Mouse (Mus musculus) kidney, embryonic 16.5 days (tissue): ENCODE measurements around the gene Spred2. TPM values are rescaled to one million over a fixed set of nuclear protein-coding genes. Genes with fewer than 3 reads are reported as not detected.

ENCODE experiments used
- ATAC-seq: fragments of 200-750 bp; cut with Nextera tagmentation; 2 replicates; pipeline ENCODE4 v1.8.0; 2017; ENCODE audit warnings: moderate TSS enrichment; ENCODE audit not compliant: low FRiP score, low TSS enrichment
- H3K27ac ChIP-seq: fragments of 300-500 bp; sonication (generic); 2 replicates; pipeline ENCODE4 v1.5.1; 2014; ENCODE audit warnings: low read length
- H3K27me3 ChIP-seq: fragments of 300-500 bp; sonication (generic); 2 replicates; pipeline ENCODE4 v1.6.1; 2014; ENCODE audit warnings: low read length, control low read depth, mixed read lengths; ENCODE audit not compliant: insufficient read depth
- H3K36me3 ChIP-seq: fragments of 300-500 bp; sonication (generic); 2 replicates; pipeline ENCODE4 v1.6.1; 2014; ENCODE audit warnings: low read length, control low read depth, mixed read lengths; ENCODE audit not compliant: insufficient read depth
- H3K4me1 ChIP-seq: fragments of 300-500 bp; sonication (generic); 2 replicates; pipeline ENCODE4 v1.6.1; 2014; ENCODE audit warnings: low read length, control low read depth, mixed read lengths; ENCODE audit not compliant: insufficient read depth
- H3K4me2 ChIP-seq: fragments of 300-500 bp; sonication (generic); replicated peaks from 2 replicates; pipeline ENCODE4 v1.6.1; 2014; ENCODE audit warnings: low read depth, low read length
- H3K4me3 ChIP-seq: fragments of 300-500 bp; sonication (generic); 2 replicates; pipeline ENCODE4 v1.5.1; 2014; ENCODE audit warnings: mild to moderate bottlenecking, low read length
- H3K9ac ChIP-seq: fragments of 300-500 bp; sonication (generic); replicated peaks from 2 replicates; pipeline ENCODE4 v1.6.1; 2014; ENCODE audit warnings: low read length
- H3K9me3 ChIP-seq: fragments of 300-500 bp; sonication (generic); 2 replicates; pipeline ENCODE4 v1.6.1; 2016; ENCODE audit warnings: low read length, control low read depth
- WGBS: fragments of 180-500 bp; shearing (Covaris S2); extraction: QIAGEN DNeasy Blood & Tissue Kit; methylation state at CpG from one replicate; pipeline ENCODE4 v1.1.7; 2014; 5-methylcytosine and 5-hydroxymethylcytosine counted together
- polyA plus RNA-seq: library from polyadenylated mRNA; unstranded; fragments of >200 nt; fragmentation: Nextera tagmentation; extraction: Ambion mirVana; gene quantifications from 2 replicates; pipeline ENCODE4 v1.2.1, GENCODE M21; 2015

Gene Spred2
- polyA plus RNA-seq, 1 experiment from 2014 or later = 8.3 TPM

DNA sequence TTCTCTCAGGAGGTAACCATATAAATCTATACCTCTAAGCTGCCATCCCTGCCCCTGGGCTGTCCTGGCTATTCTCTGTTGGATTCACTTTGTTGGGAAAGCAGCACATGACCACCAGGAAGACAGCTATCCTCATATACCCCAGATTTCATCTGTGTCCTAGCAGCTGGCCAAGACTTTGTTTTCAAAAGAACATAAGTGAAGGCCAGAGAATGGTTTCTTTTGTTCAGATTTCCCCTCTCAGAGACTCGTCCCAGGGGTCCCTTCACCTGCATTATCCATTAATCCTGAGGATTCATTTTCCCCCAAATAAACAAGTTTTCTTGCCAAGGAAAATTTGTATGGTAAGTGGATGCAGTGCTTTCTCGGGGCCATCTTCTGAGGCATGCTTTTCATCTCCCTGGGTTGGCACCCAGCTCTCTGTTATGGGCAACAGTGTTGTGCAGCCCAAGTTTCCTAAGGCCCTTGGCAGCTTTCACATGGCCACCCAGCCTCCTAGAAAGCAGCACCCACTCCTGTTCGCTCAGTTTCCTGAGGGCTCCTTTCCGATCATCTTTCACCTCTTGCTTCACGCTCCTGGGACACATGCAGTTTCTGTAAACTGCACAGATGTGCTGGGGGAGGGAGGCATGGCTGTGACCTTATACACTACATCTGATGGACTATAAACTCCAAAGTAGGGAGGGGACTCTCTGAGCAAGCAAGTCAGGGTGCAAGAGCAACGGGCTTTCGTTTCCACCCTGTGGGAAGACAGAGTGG, 49.0 kb downstream of the Spred2 start:
- no peak overlapping the region for H3K4me2 ChIP-seq
- 24% methylated on average over 7 of the region's 7 CpGs for WGBS
- no peak overlapping the region for H3K9ac ChIP-seq
- no peak overlapping the region for H3K4me3 ChIP-seq
- H3K27ac ChIP-seq = peak overlapping the region; percentile 35
- H3K4me1 ChIP-seq = peaks cover 57% of the 10 kb centered on the region
- no peaks in the 10 kb centered on the region for H3K27me3 ChIP-seq
- no peaks in the 10 kb centered on the region for H3K36me3 ChIP-seq
- H3K9me3 ChIP-seq = no peaks in the 10 kb centered on the region
- peak; percentile 44; the same call in 1 of the 2 replicates for ATAC-seq

DNA sequence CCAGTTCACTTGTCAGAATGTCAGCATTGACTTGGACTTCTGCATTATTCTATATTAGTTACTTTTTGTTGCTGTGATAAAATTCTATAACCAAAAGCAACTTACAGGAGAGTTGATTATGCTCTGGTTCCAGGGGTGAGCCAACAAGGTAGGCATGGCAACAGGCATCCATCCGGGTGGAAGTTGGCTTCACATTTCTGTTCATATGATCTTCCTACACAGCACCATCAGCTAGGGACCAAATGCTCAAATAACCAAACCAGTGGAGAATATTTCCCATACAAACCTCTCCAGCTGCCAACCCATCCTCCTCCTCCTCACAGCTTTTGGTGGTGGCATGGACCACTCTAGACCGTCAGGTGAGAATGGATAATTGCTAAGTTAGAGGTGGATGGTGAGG, 51.9 kb downstream of the Spred2 start:
- peaks cover 58% of the 10 kb centered on the region for H3K4me1 ChIP-seq
- H3K27me3 ChIP-seq = no peaks in the 10 kb centered on the region
- no peak for ATAC-seq
- 82% methylated on average over 2 of the region's 2 CpGs for WGBS
- H3K9me3 ChIP-seq = no peaks in the 10 kb centered on the region
- H3K36me3 ChIP-seq = no peaks in the 10 kb centered on the region
- H3K9ac ChIP-seq = no peak overlapping the region
- no peak overlapping the region for H3K27ac ChIP-seq
- no peak overlapping the region for H3K4me3 ChIP-seq
- H3K4me2 ChIP-seq = no peak overlapping the region

GRCm38 (mm10) chr11:19977687-19978086, 53.5 kb downstream of the Spred2 start:
- H3K4me1 ChIP-seq = peaks cover 56% of the 10 kb centered on the region
- no peak for ATAC-seq
- H3K36me3 ChIP-seq = no peaks in the 10 kb centered on the region

GRCm38 (mm10) chr11:19979338-19979737, 55.2 kb downstream of the Spred2 start:
- Histone ChIP-seq H3K4me3 (no peak overlapping the region; the same call in 1 of the 2 replicates), H3K27ac (peak overlapping the region; percentile 55)

More at GRCm38 (mm10) chr11:19977687-19978086, 53.5 kb downstream of the Spred2 start:
- no peaks in the 10 kb centered on the region for H3K9me3 ChIP-seq
- 55% methylated on average over 2 of the region's 2 CpGs for WGBS
- no peak overlapping the region for H3K4me3 ChIP-seq
- no peaks in the 10 kb centered on the region for H3K27me3 ChIP-seq
- no peak overlapping the region for H3K9ac ChIP-seq
- H3K27ac ChIP-seq = peak overlapping the region; percentile 62; the same call in 1 of the 2 replicates
- H3K4me2 ChIP-seq = no peak overlapping the region

DNA sequence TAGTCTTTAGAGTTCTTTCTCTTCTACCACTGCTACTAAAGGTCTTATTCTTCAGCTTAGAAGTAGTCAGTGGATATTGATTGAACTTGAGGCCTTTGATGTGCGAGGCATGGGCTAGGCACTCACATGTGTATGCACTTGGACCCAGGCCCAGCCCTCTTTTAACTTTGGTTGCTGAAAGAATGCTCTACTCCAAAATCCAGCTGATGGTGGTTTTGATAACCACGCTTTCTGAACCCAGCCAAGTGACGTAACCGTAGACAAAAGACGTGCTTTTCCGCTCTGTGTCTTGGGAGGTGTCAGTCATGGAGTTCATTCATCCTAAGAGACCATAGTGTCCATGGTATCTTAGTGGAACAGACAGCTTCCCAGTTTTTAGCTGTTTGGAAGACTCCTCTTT, 57.9 kb downstream of the Spred2 start:
- 68% methylated on average over 6 of the region's 6 CpGs for WGBS
- Histone ChIP-seq H3K4me2 (no peak overlapping the region), H3K9ac (no peak overlapping the region), H3K36me3 (no peaks in the 10 kb centered on the region), H3K27ac (peak overlapping the region; percentile 24; the same call in 1 of the 2 replicates), H3K9me3 (no peaks in the 10 kb centered on the region), H3K4me3 (no peak overlapping the region), H3K27me3 (no peaks in the 10 kb centered on the region), H3K4me1 (peaks cover 81% of the 10 kb centered on the region)
- ATAC-seq = no peak

More at GRCm38 (mm10) chr11:19979338-19979737, 55.2 kb downstream of the Spred2 start:
- Histone ChIP-seq H3K4me1 (peaks cover 54% of the 10 kb centered on the region), H3K4me2 (peak overlapping the region; percentile 11; the same call in 1 of the 2 replicates), H3K27me3 (no peaks in the 10 kb centered on the region), H3K9me3 (no peaks in the 10 kb centered on the region), H3K36me3 (no peaks in the 10 kb centered on the region), H3K9ac (no peak overlapping the region)
- ATAC-seq = 0 out of 2 replicates have a peak, but pooled peaks have one; percentile 63
- WGBS = 45% methylated on average over 14 of the region's 14 CpGs

DNA sequence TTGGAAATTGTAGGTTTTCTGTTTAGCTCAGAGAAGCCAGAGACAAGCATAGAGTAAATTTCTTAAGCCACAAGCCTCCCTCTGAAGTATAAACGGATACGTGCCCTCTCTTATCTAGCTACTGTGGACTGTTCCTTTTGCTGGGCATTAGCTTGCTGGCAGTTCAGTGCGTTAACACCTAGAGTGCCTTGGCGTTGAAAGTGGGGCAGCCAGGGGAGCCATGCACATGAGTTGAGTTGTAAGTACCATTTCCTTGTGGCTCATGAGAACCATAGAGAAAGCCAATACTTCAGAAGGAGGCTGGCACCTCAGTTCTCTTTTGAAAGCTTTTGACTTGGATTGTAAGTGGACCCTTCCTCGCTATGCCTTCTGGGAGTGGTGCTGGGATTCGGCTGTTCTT, 58.6 kb downstream of the Spred2 start:
- no peak for ATAC-seq
- 65% methylated on average over 6 of the region's 6 CpGs for WGBS
- no peaks in the 10 kb centered on the region for H3K36me3 ChIP-seq
- 0 out of 2 replicates have a peak overlapping the region, but pooled peaks have one; percentile 10 for H3K27ac ChIP-seq
- no peak overlapping the region for H3K4me3 ChIP-seq
- no peaks in the 10 kb centered on the region for H3K27me3 ChIP-seq
- H3K4me2 ChIP-seq = no peak overlapping the region
- no peaks in the 10 kb centered on the region for H3K9me3 ChIP-seq
- H3K9ac ChIP-seq = no peak overlapping the region
- H3K4me1 ChIP-seq = peaks cover 84% of the 10 kb centered on the region

GRCm38 (mm10) chr11:19983298-19983697, 59.1 kb downstream of the Spred2 start:
- Histone ChIP-seq H3K27me3 (no peaks in the 10 kb centered on the region), H3K27ac (no peak overlapping the region), H3K4me2 (no peak overlapping the region), H3K9me3 (no peaks in the 10 kb centered on the region), H3K9ac (no peak overlapping the region), H3K36me3 (no peaks in the 10 kb centered on the region), H3K4me3 (no peak overlapping the region), H3K4me1 (peaks cover 84% of the 10 kb centered on the region)
- 22% methylated on average over 4 of the region's 4 CpGs for WGBS
- ATAC-seq = no peak

- peaks cover 84% of the 10 kb centered on the region for H3K4me1 ChIP-seq
- H3K4me3 ChIP-seq = no peak overlapping the region
- no peaks in the 10 kb centered on the region for H3K27me3 ChIP-seq
- no peak for ATAC-seq
- H3K27ac ChIP-seq = no peak overlapping the region
- H3K9ac ChIP-seq = no peak overlapping the region
- 83% methylated on average over 9 of the region's 9 CpGs for WGBS
- H3K9me3 ChIP-seq = no peaks in the 10 kb centered on the region
- no peaks in the 10 kb centered on the region for H3K36me3 ChIP-seq
- H3K4me2 ChIP-seq = no peak overlapping the region
Observed at GRCm38 (mm10) chr11:19984029-19984428, 59.9 kb downstream of the Spred2 start.

- H3K9me3 ChIP-seq = no peaks in the 10 kb centered on the region
- ATAC-seq = no peak
- WGBS = 57% methylated on average over 5 of the region's 5 CpGs
- H3K36me3 ChIP-seq = no peaks in the 10 kb centered on the region
- H3K4me2 ChIP-seq = no peak overlapping the region
- no peak overlapping the region for H3K9ac ChIP-seq
- no peak overlapping the region for H3K4me3 ChIP-seq
- H3K27me3 ChIP-seq = no peaks in the 10 kb centered on the region
- H3K4me1 ChIP-seq = peaks cover 79% of the 10 kb centered on the region
- H3K27ac ChIP-seq = 0 out of 2 replicates have a peak overlapping the region, but pooled peaks have one; percentile 29
Observed at GRCm38 (mm10) chr11:19985283-19985854, 61.2 kb downstream of the Spred2 start.

DNA sequence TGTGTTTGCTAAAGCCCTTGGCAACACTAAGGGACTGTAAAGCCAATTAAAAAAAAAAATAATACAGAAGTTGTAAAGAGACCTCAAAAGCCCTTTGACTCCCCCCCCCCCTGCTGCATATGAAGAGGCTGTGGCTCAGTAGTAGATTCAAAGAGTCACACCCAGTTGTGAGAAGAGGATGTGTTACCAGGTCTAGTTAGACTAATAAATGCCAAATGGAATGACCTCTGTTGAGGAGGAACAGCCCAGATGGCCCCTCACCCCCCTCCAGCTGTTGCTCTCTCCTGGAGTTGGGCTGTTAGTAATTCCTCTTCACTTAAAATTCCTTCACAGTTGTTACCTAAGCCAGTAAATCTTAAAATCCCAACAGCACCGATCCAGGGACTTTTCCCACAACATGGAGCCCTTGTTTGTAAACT, 62.3 kb downstream of the Spred2 start:
- Histone ChIP-seq H3K27ac (peak overlapping the region; percentile 90), H3K4me2 (peak overlapping the region; percentile 41; the same call in 1 of the 2 replicates), H3K4me1 (peaks cover 86% of the 10 kb centered on the region), H3K9ac (peak overlapping the region; percentile 46; the same call in 1 of the 2 replicates), H3K9me3 (no peaks in the 10 kb centered on the region), H3K36me3 (no peaks in the 10 kb centered on the region), H3K27me3 (no peaks in the 10 kb centered on the region), H3K4me3 (no peak overlapping the region)
- 0% methylated on average over 1 of the region's 1 CpGs for WGBS
- ATAC-seq = peak; percentile 69
